Mouse (Mus musculus): ENCODE data around the gene Ttll8.

The Ttll8 gene

DNA sequence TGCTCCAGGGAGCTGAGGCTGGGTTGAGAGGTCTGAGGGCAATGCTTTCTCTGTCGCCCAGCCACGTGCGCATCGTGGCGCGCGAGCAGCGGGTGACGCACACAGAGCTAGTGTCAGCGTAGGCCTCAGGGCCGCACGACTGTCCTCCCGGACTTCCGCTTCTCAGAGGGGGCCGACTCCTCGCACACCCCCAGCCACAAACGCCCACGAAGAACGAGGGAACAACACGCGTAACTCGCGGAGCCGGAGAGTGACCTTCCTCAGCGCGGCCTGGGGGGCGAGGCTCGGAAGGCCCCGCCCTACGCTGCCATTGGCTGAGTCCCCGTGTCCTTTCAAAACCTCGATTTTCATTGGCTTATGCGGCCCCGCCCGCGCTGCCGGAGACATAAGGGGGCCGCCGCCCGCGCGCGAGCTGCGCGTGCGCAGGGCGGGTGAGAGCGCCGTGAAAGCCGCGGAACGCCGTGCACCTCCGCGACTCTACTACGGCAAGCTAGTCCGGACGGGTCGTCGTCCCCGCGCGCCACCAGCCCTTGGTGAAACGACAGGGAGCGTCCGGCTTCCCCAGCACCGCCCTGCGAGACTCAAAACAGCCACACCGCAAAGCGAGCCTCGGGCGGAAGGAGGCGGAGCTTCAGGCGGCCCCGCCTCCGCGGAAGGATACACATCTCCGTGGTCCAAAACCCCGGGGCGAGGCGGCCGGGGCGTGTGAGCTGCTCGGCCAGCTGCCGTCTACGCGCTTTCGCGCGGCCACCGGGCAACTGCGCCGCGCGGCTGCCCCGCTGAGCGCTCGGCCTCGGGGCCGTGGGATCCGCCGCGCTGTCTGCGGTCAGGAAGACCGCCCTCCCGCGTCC, 92.2 kb downstream of the Ttll8 start, which contains the start of gene Pim3:
TSS of gene Pim3 (plus strand) at position 415 of the 851 bp plus-strand sequence.
- in situ Hi-C loops (cut with MboI, MseI) = loop anchor here (5.0 kb wide), 1 partner anchor 35 kb away; no protein-coding TSS in a partner anchor

DNA sequence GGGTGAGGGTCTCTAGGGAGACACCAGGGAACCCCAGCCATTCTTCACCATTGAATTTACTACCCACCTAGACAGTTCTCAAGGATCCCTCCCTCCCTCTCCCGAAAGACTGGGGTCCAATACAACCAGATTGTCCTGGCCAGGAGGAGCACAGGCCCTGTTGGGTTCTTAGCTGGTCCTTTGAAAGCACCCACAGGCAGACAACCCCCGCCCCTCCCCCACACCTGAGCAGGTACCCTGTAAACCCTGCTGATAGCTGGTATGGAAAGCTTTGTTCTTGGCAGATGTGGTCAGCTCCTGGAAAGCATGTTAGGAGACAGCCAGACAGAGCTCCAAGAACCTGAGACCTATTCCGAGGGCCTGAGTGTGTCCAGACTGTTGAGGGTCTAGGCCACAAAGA, 93.4 kb downstream of the Ttll8 start:
- in situ Hi-C loops (cut with MboI, MseI) = loop anchor here (5.0 kb wide), 1 partner anchor 33 kb away; no protein-coding TSS in a partner anchor

DNA sequence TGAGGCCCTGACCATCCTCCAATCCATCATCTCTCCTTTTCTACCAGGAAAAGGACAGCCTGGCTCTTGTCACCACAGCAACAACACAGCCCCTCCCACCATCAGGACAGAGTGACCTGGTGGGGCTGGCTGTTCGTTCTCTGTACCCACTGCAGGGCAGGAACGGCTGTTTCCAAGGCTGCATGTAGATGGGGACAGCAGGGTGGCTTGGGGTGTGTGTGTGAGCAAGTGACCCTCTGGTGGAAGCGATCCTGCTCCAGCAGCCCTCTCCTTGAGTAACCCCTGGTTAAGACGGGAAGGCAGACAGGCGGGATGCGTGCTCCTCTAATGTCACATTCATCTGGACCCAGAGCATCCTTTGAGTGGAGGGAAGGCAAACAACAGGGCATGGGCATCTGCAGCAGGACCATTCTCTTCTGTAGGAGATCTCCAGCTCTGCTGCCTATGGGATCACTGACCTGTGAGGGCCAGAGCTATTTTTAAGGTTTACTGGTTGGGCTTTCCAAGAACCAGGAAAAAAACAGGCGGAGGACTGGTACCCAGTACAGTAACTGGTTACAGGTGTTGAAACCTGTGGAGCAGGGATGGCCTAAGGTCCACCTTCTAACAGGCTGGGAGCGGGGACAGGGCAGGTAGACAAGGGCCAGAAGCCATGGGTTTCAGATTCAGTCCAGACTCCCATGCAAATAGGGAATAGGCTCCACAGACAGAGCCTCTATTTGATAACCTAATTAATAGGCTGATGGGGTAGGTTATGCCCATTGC, 94.8 kb downstream of the Ttll8 start:
- in situ Hi-C loops (cut with MboI, MseI) = no loop called here

DNA sequence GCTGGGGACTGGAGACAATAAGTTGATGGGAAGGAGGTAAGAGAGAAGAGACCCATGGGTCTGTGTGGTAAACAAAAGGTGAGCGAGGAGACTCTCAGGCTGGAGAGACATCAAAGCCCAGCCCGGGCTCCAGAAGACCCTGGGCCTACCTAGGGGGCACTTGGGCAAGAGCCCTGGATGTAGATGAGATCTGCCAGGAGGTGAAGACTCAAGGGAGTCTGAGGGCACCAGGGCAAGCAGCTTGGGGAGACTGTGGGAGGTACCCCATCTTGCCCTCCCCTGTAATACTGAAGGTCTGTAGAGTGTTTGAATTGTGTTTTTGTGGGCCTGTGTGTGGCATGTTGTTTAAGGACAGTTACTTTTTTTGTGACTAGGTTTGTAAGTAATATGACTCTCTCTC, 95.5 kb downstream of the Ttll8 start:
- in situ Hi-C loops (cut with MboI, MseI) = no loop called here

DNA sequence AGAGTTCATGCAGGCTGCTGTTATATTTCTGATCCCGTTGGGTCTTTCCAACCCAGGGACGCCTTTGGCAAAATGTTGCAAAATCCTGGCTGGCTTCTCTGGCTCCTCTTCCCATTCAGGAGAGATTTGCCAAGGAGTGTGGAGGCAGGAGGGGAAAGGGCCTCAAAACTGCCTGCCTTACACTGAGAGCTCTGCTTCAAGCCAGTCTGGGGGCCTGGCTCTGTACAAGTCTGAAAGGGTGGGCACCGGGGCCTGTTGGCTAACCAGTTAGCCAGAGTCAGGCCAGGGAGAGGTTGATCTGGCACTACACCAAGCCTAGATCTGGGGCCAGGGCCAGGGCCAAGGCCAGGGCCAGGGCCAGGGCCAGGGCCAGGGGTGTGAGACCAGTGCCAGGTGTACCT, 96.1 kb downstream of the Ttll8 start:
- in situ Hi-C loops (cut with MboI, MseI) = no loop called here

DNA sequence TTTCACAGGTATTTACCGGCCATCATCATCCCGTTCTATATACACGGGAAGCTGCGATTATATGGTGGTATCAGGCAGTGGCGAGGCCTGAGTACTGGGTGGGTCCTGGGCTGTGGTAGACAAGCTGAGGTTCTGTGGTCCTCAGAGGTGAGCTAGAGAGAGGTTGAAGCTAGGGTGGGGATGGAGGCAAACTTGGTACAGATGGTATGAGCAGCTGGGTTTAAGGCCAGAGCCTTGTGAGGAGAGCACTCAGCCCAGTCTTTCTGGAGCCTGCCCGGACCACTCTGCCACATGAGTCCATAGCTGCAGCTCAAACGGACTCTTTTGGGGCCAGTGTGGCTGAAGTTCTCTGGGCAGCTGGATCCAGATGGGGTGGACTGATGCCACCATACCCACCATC, 96.9 kb downstream of the Ttll8 start:
- in situ Hi-C loops (cut with MboI, MseI) = no loop called here

DNA sequence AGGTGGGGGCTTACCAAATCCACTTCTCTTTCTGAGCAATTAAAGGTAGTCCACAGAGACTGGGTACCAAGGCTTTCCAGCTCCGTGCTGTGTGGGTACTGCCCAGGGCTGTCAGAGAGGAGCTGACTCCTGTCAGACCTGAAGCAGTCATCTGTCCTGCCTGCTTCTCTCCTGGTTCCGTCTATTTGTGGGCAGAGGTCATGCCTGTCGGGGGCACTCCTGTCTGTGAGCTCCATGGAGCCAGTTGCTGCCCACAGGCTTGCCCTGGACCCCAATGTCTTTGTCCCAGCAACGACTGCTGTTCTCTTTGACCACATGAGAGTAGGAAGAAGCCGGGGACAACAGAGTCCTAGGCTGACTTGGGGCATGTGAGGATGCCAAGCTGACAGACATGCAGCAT, 97.6 kb downstream of the Ttll8 start:
- in situ Hi-C loops (cut with MboI, MseI) = no loop called here

DNA sequence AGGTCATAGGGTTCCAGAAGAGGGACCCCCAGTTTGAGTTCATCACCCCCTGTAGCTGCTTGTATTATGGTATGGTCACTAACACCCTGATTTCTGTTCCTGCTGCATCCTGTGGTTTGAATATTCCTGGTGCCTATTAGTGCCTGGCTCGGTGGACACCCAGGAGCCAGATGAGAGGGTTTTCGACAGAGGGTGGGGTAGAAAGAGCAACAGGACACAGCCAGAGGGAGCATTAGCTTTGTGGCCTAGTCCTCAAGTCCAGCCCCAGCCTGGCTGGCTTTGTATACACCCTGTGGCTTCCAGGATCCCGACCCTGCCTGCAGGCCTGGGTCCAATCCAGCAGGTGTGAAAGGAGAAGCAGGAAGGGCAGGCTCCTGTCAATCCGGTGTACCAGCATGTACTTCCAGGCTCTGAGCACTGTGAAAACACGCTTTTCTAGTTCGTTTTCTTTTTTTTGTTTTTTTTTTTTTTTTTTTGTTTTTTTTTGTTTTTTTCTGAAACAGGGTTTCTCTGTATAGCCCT, 98.3 kb downstream of the Ttll8 start:
- in situ Hi-C loops (cut with MboI, MseI) = no loop called here

DNA sequence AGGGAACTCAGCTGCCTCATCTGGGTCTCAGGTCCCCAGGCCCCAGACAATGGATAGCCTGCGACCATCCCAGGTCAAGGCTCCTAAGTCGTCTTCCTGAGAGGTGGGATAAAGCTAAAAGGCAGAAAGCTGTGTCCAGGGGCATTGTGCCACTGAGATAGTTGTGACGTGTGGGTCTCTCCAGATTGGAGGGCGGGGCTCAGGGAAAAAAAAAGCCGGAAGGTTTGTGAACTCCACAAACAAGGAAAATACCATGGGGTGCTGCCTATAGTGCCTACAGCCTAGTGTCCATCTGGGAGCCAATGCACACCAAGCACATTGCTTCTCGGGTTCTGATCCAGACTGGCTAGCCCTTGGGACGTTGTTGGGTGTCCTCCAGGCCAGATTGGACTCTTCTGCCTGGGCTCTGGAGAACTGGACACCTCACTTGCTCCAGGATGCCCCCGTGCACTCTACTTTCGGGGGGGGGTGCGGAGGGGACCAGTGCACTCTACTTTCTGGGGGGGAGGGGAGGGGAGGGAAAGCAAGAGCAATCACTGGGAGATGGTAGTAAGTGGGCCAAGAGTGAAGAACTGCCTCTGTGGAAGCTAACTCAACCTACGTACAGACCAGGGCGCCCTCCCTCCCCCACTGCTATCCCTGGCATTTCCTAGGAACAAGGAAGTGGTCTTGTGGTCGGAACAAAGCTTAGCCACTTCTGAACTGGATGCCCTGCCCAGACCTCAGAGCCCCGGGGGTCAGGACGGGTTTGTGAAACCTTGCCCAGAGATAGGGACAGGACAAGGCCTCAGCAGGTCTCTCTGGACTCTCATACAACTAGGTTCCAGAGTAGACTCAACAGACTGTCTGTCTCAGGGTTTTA, 99.0 kb downstream of the Ttll8 start:
- in situ Hi-C loops (cut with MboI, MseI) = no loop called here

DNA sequence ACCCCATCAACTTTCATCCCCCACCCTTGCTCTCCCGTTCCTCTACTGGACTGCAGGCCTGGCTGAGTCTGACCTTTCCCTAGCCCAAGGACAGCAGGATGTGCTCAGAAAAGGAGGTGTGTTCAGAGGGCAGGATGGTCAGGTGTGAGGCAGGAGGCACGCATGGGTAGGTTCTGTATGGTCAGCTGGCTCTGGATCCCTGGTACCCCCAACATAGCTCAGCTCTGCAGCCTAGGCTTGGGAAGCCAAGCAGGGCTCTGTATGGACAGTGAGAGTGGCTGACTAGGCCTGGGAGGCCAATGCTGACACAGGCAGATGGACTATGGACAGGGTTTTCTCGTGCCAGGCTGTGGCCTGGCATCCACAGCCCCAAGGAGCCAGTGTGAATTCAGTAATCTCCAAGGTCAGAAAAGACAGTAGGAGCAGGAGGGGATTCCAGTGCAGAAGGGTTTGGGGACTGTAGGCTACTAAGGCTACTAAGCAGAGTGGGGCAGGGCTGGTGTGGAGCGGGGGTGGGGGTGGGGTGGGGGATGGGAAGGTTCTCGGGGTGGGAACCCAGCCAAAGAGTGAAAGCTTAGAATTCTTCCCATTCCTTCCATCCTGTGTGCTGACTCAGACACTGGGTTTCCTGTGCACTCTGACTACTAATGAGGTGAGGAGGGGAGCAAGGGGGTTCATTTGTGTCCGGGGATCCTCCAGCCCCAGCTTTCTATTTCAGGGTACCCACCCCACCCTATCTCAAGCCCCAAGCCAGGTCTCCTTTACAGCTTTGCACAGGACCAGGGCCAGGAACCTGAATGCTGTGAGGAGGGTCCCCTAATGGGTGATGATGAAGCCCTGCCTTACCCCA, 99.9 kb downstream of the Ttll8 start:
- in situ Hi-C loops (cut with MboI, MseI) = no loop called here

DNA sequence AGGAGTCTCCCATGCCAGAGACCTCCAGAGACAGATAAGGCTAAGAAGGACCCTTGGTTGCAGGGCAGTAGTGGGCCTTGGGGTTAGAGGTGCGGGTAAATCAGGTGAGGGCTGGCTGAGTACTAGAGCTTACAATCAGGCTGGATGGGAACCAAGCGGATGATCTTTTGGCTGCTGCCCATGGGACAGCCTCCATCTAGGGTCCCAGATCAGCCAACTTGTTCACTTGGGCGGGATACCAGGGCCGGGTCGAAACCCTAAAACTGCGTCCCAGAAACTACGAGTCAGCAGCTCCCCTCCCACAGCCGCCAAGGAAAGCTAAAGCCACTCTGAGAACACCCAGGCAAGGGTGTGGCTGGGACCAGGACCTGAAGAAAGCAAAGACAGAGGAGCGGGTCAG, 101.1 kb downstream of the Ttll8 start:
- in situ Hi-C loops (cut with MboI, MseI) = no loop called here

DNA sequence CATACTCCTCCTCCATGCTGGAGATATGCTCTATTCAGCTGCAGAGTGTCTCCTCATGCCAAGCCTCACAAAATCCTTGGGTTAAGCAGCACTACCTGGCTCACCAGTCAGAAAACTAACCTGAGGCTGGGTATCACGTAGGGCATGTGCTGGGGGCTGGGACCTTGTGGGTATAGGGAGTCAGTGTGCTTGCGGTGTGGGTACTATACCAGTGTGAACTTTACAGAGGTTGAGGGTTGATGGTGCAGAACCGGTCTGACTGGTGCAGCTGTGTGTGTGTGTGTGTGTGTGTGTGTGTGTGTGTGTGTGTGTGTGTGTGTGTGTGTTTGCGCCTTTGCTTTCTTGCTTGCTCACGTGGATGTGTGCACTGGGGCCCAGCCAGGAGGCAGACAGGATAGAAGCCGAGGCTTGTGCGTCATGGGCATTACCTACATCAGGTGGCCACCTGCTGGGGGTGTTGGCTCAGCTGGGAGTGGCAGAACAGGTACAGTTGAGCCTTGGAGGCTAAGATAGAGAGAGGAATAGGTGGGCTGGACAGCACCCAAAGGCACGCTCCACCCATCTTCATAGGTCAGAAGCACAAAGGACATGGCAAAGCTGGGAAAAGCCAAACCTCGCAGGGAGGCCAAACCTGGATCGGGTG, 102.6 kb downstream of the Ttll8 start:
- in situ Hi-C loops (cut with MboI, MseI) = no loop called here

DNA sequence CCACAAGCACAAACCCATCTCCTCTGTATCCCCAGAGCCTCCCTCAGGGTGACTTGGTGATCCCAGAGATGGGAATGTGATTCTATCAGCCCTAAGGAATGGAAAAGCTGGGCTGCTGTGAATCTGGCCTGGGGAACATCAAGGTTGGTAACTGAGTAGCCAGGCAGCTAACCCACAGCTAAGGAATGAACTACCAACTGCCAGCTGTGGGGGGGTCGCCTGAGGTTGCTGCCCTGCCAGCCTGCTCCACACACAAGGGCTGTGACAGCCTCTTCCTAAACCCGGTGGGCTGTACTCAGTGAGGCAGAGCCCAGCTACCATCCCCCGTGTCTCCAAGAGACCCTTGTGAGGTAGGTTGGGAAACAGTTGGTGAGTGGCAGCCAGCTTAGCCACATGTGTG, 103.1 kb downstream of the Ttll8 start:
- in situ Hi-C loops (cut with MboI, MseI) = no loop called here

DNA sequence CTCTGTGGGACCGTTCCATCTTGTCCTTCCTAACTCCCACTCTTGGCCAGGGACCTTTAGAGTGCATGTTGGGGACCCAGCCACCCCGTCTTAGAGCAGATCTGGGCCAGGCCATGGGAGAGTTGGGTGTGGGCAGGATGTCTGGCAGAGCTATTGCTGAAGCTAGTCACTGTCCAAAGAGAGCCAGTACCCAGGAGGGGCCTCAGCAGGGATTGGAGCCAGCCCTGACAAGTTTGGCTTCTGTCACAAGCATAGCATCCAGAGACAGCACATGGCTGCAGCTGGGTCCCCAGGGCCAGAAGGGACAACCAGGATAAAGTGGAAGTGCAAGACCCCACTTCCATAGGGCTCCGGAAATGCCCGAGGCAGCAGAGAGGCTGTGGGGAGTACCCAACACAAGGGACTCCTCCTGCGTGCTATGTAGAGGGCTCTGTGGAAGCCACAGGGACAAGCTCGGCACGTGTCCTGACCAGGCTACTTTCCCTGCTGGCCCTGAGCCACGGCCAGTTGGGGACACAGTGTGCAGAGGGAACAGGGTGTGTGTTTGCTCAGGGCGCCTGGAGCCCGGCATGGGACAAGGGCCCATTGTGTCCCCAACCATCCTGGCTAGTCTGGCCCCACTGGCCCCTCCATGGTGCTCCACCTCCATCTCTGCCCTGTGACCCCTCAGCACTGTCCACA, 103.9 kb downstream of the Ttll8 start:
- in situ Hi-C loops (cut with MboI, MseI) = no loop called here

DNA sequence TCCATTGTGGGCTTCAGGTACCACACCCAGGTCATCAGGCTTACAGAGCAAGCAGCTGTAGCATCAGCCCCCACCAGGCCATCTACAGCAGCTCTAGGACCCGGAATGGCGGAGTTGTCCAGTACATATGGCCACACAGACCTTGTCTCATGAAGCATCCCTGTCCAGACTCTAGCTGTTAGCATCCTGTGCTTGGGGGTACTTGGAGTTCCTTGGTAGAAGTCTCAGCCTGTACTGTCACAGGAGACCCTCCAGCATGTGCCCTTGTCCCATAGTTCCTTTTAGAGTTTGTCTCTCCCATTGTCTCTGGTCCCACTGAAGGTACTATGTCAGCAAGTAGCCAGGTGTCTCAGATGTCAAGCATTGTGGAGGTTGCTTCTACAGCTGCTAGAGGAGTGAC, 104.6 kb downstream of the Ttll8 start:
- in situ Hi-C loops (cut with MboI, MseI) = no loop called here

DNA sequence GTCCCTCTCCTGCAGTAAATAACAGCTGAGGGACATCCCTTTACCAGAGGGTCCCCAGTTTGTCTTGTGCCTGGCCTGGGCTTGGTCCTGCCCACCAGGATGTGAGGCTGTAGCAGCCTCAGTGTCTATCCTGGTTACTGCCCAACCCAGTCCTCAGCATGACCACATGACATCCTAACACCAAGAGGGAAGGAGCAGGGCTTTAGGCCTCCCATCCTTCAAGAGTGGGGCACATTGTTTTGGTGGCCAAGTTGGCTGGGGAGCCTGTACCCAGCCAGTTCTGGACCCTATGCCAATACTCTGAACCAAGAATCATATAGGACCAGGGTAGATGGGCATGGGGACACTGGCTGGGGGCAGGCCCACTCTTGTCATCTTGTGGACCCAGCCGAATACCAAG, 105.6 kb downstream of the Ttll8 start:
- in situ Hi-C loops (cut with MboI, MseI) = no loop called here

DNA sequence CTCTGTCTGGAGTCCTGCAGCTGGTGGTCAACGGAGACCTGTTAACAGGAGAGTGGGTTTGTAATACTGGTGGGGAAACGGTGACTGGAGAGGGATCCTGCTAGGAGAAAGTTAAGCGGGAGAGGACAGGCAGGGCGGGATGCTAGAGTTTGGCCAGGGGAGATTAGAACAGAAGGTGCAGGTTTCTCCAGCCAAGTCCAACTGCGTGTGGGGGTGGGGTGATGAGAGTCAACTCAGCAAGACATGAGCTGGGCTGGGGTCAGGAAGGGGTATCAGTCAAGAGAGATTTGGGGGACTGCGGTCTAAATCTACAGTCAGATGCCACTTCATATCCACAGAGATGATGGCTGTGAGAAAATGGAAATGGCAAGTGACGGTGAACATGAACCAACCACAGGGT, 109.3 kb downstream of the Ttll8 start:
- in situ Hi-C loops (cut with MboI, MseI) = no loop called here

DNA sequence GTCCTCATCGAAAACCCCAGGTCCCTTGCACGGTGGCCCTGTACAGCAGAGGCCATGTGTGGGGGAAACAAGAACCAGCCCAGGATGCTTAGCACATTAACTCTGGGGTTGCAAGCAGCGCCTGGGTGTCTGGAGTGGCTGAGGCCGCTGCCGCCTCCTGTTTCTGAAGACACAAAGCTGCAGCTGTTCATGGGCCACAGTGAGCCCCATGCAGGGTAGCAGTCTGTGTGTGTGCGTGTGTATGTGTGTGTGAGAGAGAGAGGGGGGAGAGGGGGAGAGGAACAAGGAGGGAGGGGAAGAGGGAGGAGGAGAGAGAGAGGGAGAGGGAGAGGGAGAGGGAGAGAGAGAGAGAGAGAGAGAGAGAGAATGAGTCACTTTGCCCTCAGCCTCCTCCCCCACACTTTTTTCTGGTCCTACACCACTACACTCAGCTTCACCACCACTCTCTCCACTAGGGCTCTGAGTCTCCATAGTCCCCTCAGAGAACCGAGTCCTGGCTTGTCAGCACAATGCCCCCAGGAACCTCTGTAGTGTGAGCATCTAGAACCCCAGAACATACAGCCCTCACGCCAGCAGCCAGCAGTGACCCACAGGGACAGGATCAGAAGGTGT, 110.6 kb downstream of the Ttll8 start:
- in situ Hi-C loops (cut with MboI, MseI) = no loop called here

DNA sequence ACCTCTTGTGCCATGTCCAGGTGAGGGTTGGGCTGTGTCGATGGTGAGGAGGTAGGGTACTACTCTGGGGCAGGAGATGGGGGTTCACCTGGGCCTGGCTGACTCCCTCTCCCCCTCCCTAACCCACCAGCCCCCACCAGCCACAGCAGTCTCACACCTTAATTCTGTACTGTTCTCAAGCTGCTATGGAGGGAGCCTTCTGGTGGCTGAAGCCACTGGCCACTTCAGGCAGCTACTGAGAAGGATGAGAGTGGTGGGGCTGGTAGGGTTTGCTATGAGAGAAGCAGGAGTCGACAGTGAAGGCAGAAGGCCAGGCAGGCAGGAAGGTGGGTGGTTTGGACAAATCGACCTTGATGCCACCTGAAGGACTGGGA, 111.9 kb downstream of the Ttll8 start:
- in situ Hi-C loops (cut with MboI, MseI) = no loop called here
